Mouse (Mus musculus) right cerebral cortex, adult 18-20 months (tissue): ENCODE results near the gene Auh.

Experiments used
- DNase-seq: peaks from one replicate; pipeline ENCODE4 v3.0.0; 2022; ENCODE audit warnings: mixed read lengths

Auh gene

GRCm38 (mm10) chr13:52792242-52792844, 137.1 kb downstream of the Auh start:
- no peak for DNase-seq

- DNase-seq, result no peak
Measured at GRCm38 (mm10) chr13:52790894-52791293, 138.6 kb downstream of the Auh start.
